ENCODE assay signal across 10 mouse cellular contexts in the genomic region with DNA sequence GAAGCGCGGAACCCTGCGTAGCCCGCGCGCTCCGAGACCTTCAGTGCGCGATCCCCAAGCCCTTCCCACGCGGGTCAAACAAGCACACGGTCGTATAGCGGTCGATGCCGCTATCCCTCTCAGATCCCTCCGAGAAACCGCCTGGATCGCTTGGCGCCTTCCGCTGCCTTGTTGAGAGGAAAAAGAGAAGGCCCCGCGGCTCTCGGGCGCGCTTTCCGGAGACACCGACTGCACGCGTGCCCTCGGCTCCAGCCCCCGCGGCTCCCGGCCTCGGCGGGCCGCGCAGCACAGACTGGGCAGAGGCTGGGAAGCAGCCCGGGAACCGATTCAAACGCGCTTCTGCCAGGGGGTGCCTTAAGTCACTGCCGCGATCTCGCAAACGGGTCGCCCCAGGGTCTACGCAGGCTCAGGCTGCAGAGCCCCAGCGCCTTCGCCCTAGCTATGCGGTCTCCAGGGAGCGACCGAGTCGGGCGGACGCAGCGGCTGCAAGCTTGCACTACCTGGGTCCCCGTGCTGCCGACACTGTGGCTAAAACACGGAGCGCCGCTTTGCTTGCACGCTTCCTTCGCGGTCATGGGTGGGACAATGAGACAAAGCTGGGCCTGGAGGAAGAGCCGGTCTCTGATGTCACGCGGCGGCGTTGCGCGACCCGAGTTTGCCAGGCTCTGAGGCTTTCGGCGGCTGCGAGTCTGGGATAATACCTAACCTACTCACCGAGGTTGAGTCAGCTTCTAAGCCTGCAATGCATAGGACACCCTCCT.
A peak's percentile ranks its signal among the peaks of the same experiment; 100 is the strongest.
DNase-seq lines count a peak whose midpoint lies in the region; ATAC-seq and TF ChIP-seq lines count a peak whose summit lies in the region.
"Had no signal": no experiment of that assay in that cellular context is flagged by ENCODE, and none has a peak within 500 bp of the region (broad histone marks: within the 10 kb centered on the region; RNA-seq: fewer than 3 reads in every experiment).

No protein-coding gene starts in this region.

- under 1% methylated on average over 71 of the region's 77 CpGs for WGBS in heart, embryonic 15.5 days
- under 1% methylated on average over 76 of the region's 77 CpGs for WGBS in limb, embryonic 11.5 days
- WGBS in olfactory bulb, adult 2 months, result under 1% methylated on average over 77 of the region's 77 CpGs

- peaks cover 9% of the 10 kb centered on the region for H3K4me1 ChIP-seq in heart, embryonic 15.5 days (replicated peaks)
- no peaks in the 10 kb centered on the region for H3K4me1 ChIP-seq in limb, embryonic 11.5 days (ENCODE audit: control insufficient read depth, insufficient read depth, low read length)
- H3K4me1 ChIP-seq in olfactory bulb, adult 2 months (ENCODE audit: control insufficient read depth, insufficient read depth, low read length), result no peaks in the 10 kb centered on the region

- no peak for DNase-seq in heart, postnatal 4 days
- peak; percentile 19 for DNase-seq in cerebellum, postnatal 25 days
- peak; percentile 72 for DNase-seq in limb, embryonic 11.5 days (ENCODE audit: low spot score)
- no peak for DNase-seq in gastrocnemius, postnatal 14 days

- H3K36me3 ChIP-seq in heart, embryonic 15.5 days, result no peaks in the 10 kb centered on the region
- no peaks in the 10 kb centered on the region for H3K36me3 ChIP-seq in limb, embryonic 11.5 days (ENCODE audit: control insufficient read depth, insufficient read depth, low read length)

- no peak for TF ChIP-seq CTCF in olfactory bulb, adult 2 months (IDR thresholded peaks at IDR 0.05; ENCODE audit: insufficient read depth, low read depth, low read length)

- intact Hi-C loops in gastrocnemius, postnatal 14 days (cut with DNase I; ENCODE audit: low total_unique reads), result no loop called here

- no peak for TF ChIP-seq POLR2A in olfactory bulb, adult 2 months (IDR thresholded peaks at IDR 0.05; ENCODE audit: insufficient read depth, low read depth, low read length)

- peak overlapping the region; percentile 48 for H3K9ac ChIP-seq in heart, embryonic 15.5 days
- peak overlapping the region; percentile 63 for H3K9ac ChIP-seq in limb, embryonic 11.5 days (ENCODE audit: low read length)

- peak overlapping the region; percentile 98 for H3K4me2 ChIP-seq in heart, embryonic 15.5 days
- H3K4me2 ChIP-seq in limb, embryonic 11.5 days (ENCODE audit: low read depth, severe bottlenecking), result peak overlapping the region; percentile 98

- peak overlapping the region; percentile 59 for H3K4me3 ChIP-seq in heart, embryonic 15.5 days
- H3K4me3 ChIP-seq in limb, embryonic 11.5 days (ENCODE audit: low read depth, low read length), result peak overlapping the region; percentile 56
- H3K4me3 ChIP-seq in olfactory bulb, adult 2 months (ENCODE audit: insufficient read depth, low read depth, low read length), result peak overlapping the region; percentile 48

- no peaks in the 10 kb centered on the region for H3K9me3 ChIP-seq in heart, embryonic 15.5 days (replicated peaks)
- no peaks in the 10 kb centered on the region for H3K9me3 ChIP-seq in limb, embryonic 11.5 days (ENCODE audit: control insufficient read depth, low read length)

- no peak for ATAC-seq in heart, embryonic 15.5 days (replicated peaks; ENCODE audit: insufficient number of reproducible peaks, insufficient read depth, low FRiP score, low read depth)
- peak; percentile 34 to 39; a peak in 2 of 4 replicates for ATAC-seq in hematopoietic stem cell, adult 5-6 weeks (replicated peaks in 1 of 2; ENCODE audit: insufficient read depth in 1 of 2, low FRiP score in 2 of 2, low TSS enrichment in 1 of 2, low read depth in 1 of 2, poor library complexity in 2 of 2, severe bottlenecking in 2 of 2)
- peak; percentile 45; the same call in 1 of the 2 replicates for ATAC-seq in limb, embryonic 11.5 days (ENCODE audit: insufficient number of reproducible peaks, low FRiP score, low TSS enrichment, low read depth)
- ATAC-seq in monocyte, adult 5-6 weeks (replicated peaks; ENCODE audit: insufficient number of reproducible peaks, low FRiP score, low TSS enrichment, poor library complexity, severe bottlenecking), result no peak
- ATAC-seq: Patski had no signal

- H3K27me3 ChIP-seq in heart, embryonic 15.5 days, result peaks cover 39% of the 10 kb centered on the region
- peaks cover 16% of the 10 kb centered on the region for H3K27me3 ChIP-seq in limb, embryonic 11.5 days (ENCODE audit: control insufficient read depth, insufficient read depth, low read length)
- H3K27me3 ChIP-seq: Patski had no signal

- no peak overlapping the region for H3K27ac ChIP-seq in heart, embryonic 15.5 days
- no peak overlapping the region for H3K27ac ChIP-seq in limb, embryonic 11.5 days (replicated peaks; ENCODE audit: low read depth, low read length)
- H3K27ac ChIP-seq in olfactory bulb, adult 2 months (ENCODE audit: insufficient read depth, low read depth, low read length), result no peak overlapping the region
- H3K27ac ChIP-seq: macrophage had no signal

Comparison
In these comparisons a context has a peak if more than half of its experiments do, and no peak if none do; other contexts are left out.
1. ATAC-seq: peak in hematopoietic stem cell, adult 5-6 weeks (2 of 2) and limb, embryonic 11.5 days (single experiment); none in heart, embryonic 15.5 days (single experiment) and monocyte, adult 5-6 weeks (single experiment).
2. DNase-seq: peak in cerebellum, postnatal 25 days (2 of 2) and limb, embryonic 11.5 days (single experiment); none in heart, postnatal 4 days (single experiment) and gastrocnemius, postnatal 14 days (single experiment).
3. Peak in every context shown above with its lines, with median percentiles within 50 percentile points of each other: H3K4me3 ChIP-seq.